Mouse (Mus musculus): ENCODE measurements at regions not wholly inside any gene's neighbourhood (a gene's known extent, or its start where the extent isn't known, plus 50 kb on each side); places are given as distances from the start of the nearest gene placed in this dataset.
A peak's percentile ranks its signal among the peaks of the same experiment; 100 is the strongest.

DNA sequence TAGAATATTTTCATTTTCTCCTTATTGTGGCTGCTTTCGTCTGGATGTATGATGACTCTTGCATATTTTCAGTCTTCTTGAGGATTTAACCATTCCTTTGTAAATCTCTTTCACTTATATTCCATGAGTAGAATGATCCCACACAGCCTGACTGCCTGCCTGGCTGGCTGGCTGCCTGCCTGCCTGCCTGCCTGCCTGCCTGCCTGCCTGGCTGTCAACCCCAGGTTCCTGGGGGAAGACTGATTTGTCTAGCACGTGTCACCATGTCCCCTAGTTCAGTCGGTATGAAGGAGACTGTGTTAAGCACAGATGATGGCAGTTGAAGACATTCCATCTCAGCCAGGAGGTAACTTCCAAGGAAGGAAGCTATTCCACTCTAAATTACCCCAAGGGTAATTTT lies 370.8 kb downstream of the Nkx6-1 start:
- DNase-seq (ENCODE audit: low spot score) = no peak

- DNase-seq (ENCODE audit: low spot score) = peak; percentile 9
Measured at GRCm38 (mm10) chr5:101288358-101288757, 376.4 kb downstream of the Nkx6-1 start.

GRCm38 (mm10) chr5:101285941-101286340 lies 378.9 kb downstream of the Nkx6-1 start:
- no peak for DNase-seq (ENCODE audit: low spot score)

DNA sequence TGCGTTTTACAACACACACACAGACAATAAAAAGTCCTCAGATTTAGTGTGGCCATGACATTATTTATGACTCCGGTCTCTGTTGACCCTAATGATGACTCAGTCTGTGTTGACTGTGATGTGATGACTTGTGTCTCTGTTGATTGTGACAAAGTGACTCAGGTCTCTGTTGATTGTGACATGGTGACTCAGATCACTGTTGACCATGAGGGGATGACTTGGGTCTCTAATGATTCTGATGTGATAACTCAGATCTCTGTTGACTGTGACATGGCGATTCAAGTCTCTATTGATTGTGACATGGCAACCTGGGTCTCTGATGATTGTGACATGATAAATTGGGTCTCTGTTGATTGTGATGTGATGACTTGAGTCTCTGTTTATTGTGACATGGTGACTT lies 405.0 kb downstream of the Gpat3 start:
- no peak for DNase-seq (ENCODE audit: low spot score)

DNA sequence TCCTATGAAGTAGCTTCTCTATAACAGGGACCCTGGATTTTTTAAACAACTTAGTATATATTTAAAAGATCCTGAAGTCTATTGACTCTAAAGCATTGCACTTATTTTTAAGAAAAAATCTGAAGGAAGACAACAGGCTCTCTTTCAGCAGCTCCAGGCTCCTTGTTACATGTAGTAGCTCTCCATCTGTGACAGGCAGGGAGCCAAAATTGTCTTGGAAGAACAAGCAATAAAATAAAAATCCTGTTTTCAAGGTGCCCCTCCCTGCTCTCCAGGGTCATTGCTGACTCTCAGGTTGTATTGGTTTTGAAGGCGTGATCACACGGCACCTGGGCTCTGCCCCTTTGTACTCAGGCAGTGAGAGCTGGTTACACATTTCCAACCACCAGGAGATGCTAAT lies 397.1 kb downstream of the Gpat3 start:
- DNase-seq (ENCODE audit: low spot score) = no peak

DNA sequence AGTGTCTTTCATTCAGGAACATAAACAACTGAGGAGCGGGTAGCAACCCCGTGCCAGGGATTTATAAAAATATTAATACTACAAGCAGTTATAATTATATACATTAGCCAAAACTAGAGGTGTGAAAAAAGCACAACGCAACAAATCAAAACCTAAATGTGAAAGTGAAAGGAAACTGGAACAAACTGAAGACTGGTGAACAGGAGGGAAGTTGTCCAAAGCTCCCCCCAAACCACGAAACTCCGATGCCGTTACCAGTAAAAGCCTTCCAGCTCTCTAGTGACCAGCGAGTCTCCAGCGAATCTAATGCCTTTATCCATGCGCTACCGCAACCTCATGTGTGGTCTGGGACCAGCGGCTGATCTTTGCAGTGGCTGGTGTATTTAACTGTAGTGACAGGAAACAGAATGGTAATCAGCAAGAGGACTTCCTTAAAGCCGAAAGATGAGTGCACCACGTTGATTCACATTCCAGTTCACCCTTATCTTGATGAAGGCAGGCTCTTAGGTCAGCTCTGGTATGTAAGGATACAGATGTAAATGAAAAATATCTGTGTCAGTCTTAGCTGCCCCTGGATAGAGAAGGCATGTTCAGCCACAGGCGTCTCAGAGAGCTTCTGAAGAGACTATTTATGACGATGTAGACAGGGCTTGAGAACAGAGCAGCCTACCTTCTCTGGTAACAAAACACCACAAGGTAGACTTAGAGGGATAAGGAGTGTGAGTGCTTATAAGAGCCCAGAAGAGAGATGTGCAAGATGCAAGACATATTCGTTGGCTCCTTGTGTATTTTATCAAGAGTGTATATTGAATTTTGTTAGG lies 394.0 kb downstream of the Gpat3 start:
- DNase-seq (ENCODE audit: low spot score) = no peak

DNA sequence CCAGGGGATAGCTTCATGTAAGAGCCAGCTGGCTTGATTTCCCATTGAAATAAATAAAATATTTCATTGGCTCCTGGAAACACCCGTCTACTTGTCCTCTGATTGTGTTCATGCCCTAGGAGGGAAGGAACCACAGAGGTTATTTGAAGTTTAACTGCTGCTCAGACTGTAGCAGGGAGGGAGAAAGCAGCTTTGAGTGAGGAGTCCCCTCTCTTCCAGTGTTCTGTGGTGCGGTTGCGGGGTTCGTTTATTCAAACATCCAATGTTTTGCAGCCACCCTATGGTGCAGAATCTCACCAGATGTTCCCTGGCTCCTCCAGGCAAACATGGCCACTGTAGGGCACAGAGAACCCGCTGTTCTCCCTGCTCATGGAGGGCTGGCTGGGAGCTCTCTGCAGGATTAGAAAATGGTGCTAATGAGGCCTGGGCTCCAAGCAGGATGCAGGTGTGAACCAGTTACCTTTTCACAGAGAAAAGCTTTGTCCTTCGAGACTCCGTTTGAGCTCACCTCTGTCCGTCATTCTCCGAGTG lies 390.7 kb downstream of the Gpat3 start:
- no peak for DNase-seq (ENCODE audit: low spot score)

GRCm38 (mm10) chr5:101222390-101222789 lies 376.9 kb downstream of the Gpat3 start:
- DNase-seq (ENCODE audit: low spot score) = no peak

GRCm38 (mm10) chr5:101218082-101218481 lies 372.6 kb downstream of the Gpat3 start:
- no peak for DNase-seq (ENCODE audit: low spot score)

DNA sequence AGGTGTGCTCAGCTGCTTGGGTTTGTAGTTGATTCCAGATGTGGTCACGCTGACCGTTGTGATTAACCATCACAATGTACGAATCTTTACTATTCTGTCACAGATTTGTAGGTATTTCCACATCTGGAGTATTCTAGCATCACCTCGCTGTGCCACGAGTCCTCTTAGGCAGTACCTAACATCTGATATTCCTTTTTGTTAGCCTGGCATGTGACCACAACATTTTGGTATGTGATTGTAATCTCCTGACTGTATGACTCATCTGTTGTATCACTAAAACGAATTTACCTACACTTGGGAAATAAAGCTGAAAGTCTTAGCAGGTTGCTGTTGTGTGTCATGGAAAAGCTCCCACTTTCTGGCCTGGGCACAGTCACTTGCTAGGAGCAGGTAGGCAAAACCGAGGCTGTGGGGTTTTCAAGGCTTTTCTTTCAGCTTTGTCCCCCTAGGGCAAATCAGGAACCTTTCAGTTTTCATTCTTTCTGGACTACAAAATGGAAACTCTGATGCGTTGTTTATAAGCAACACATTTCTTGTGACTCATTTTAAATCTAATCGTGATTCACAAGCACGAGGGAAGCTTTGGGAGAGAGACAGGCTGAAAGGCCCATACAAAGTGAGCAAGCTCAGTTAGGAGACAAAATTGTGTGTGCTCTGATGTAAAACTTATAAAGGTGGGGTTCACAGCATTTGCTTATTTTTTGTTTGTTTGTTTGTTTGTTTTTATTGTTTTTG lies 371.5 kb downstream of the Gpat3 start:
- no peak for DNase-seq (ENCODE audit: low spot score)

GRCm38 (mm10) chr5:101211974-101212373 lies 366.5 kb downstream of the Gpat3 start:
- no peak for DNase-seq (ENCODE audit: low spot score)

GRCm38 (mm10) chr5:101208150-101208549 lies 362.6 kb downstream of the Gpat3 start:
- no peak for DNase-seq (ENCODE audit: low spot score)

DNA sequence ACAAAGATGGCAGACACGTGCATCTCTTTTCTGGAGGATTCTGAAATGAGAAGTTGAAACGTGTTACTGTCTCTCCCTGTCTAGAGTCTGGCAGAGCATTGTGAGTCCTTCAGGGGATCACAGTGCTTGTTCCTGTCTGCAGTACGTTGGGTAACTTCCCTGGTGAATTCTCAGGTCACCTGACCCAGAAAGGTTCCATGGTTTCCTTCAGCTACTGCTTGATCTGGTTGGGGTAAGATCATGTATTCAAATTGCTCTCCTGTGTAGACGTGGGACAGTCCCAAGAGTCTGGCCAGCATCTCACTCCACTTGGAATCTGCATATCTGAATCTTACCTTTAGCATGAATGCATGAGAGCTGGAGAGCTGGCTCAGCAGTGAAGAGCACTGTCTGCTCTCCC lies 350.0 kb downstream of the Gpat3 start:
- DNase-seq (ENCODE audit: low spot score) = no peak

- DNase-seq (ENCODE audit: low spot score) = no peak
Measured at GRCm38 (mm10) chr5:101190976-101191375, 345.5 kb downstream of the Gpat3 start.

DNA sequence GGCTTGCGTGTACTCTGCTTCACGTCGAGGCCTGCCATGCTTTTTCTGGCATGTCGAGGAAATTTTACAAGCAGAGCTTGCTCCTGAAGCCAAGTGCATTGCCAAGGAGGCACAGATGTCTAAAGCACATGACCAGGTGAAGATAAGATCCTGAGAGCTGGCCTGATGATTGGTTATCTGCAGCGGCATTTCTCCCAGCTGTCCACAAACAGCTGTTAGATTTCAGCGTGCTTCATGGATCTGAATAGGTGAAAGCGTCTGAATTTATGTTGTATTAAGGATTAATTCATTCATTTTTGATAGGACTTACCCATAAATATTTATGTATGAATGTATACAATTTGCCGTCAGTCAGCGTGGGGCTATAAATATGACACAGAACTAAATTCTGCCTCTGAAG lies 327.7 kb downstream of the Gpat3 start:
- no peak for DNase-seq (ENCODE audit: low spot score)

- no peak for DNase-seq (ENCODE audit: low spot score)
Measured at GRCm38 (mm10) chr5:101172782-101173181, 327.3 kb downstream of the Gpat3 start.

- DNase-seq (ENCODE audit: low spot score) = no peak
Measured at GRCm38 (mm10) chr5:101169074-101169473, 323.6 kb downstream of the Gpat3 start.

DNA sequence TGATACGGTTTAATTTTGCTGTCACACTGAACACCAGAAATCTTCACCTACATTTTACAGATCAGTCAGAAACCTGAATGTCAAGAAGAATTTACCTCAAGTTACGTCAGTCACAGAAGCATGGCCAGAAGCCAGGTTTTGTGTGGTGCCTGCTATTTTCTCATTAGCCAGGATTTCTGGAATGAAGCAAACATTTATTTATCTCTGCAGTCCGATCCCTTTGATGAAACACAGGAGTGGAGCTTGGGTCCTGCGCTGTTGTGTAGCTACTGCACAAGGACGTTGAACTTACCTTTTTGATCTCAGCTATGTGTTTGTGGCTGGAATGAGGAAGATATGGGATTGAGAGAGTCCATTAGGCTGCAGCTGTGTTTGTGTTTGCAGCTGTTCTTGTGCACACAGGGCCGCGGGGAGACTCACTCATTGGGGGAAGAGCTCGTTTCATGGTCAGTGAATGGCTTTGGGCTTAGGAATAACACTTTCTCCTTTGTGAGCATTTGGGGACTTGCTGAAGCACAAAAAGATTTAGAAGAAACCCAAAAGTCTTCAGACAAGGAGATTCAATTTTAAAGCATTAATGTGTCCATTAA lies 318.2 kb downstream of the Gpat3 start:
- no peak for DNase-seq (ENCODE audit: low spot score)

GRCm38 (mm10) chr5:101163112-101163511 lies 317.6 kb downstream of the Gpat3 start:
- no peak for DNase-seq (ENCODE audit: low spot score)

GRCm38 (mm10) chr5:101157416-101157815 lies 311.9 kb downstream of the Gpat3 start:
- no peak for DNase-seq (ENCODE audit: low spot score)

DNA sequence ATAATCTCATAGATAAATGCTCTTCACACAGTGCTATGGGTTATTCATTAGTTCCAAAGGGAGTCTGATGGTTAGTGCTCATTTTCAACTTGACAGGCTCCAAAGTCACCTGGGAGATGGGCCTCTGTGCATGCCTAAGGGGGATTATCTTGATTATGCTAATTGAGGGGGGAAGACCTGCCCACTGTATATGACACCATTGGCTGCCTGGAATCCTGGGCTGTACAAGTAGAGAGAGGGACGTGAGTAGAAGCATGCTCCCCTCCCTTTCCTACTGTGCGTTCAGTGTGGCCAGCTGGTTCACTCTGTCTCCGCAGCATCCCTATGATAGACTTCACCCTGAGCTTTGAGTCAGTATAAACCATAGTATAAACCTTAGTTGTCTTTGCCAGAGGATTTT lies 300.8 kb downstream of the Gpat3 start:
- DNase-seq (ENCODE audit: low spot score) = no peak

DNA sequence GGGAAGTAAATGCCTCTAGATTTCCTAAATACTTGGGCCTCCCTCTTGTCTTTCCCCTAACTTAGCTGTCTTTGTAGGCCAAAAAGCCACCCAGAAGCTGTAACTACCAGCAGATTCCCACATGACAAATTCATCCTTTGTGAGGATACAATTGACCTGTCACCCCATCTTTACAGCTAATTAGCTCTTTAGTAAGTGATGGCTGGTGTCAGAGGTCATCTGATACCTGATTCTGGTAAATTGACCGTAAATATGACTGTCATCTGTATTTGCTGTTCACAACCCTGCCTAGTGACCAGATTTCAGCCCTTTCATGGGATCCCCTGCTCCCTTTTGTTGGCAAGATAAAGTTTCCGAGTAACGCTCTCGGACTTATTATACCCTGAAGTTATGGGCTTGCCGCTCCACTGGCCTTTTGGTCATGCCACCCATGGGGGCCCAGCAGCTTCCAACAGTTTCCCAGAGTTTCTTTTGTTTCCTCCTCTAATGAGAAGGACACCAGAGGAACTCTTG lies 279.5 kb downstream of the Gpat3 start:
- DNase-seq (ENCODE audit: low spot score) = no peak

DNA sequence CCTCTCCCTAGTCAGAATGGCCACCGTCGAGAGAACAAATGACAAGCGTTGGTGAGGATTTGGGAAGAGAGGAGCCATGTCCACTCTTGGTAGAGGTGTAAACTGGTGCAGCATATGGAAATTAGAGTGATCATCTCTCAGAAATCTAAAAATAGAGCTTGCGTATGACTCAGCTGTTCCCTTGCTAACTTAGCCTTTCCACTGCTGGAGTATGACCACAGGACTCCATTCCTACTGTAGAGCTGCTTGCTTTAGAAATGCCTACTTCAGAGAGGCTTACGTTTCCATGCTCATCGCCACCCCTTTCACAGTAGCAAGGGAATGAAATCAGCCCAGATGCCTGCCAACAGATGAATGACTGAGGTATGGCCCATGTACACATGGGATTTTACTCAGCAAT lies 277.4 kb downstream of the Gpat3 start:
- no peak for DNase-seq (ENCODE audit: low spot score)

Data from urinary bladder, postnatal 25 days (tissue).